ENCODE assay signal across 22 mouse cellular contexts in genomic region chr5:146630961-146631360, GRCm38 (mm10). TPM values are rescaled to one million over a fixed set of nuclear protein-coding genes. Genes with fewer than 3 reads are reported as not detected.
DNase-seq lines count a peak whose midpoint lies in the region; ATAC-seq and TF ChIP-seq lines count a peak whose summit lies in the region.
"Had no signal": no experiment of that assay in that cellular context is flagged by ENCODE, and none has a peak within 500 bp of the region (broad histone marks: within the 10 kb centered on the region; RNA-seq: fewer than 3 reads in every experiment).

No protein-coding gene starts in this region.

- no peaks in the 10 kb centered on the region for H3K36me3 ChIP-seq in intestine, postnatal 0 days (ENCODE audit: control insufficient read depth, insufficient read depth)
- H3K36me3 ChIP-seq: heart, embryonic 15.5 days; liver, embryonic 12.5 days had no signal

- no peak for TF ChIP-seq CTCF in cerebellum, adult 2 months (IDR thresholded peaks at IDR 0.05; ENCODE audit: borderline replicate concordance, insufficient read depth, low read depth, low read length)
- no peak for TF ChIP-seq CTCF in brain, embryonic 14.5 days (IDR thresholded peaks at IDR 0.05; ENCODE audit: borderline replicate concordance, extremely low read depth, insufficient read depth, insufficient read length)
- TF ChIP-seq CTCF in layer of hippocampus, adult 2 months (conservative IDR thresholded peaks at IDR 0.05) = no peak
- no peak for TF ChIP-seq CTCF in intestine, postnatal 0 days (IDR thresholded peaks at IDR 0.05; ENCODE audit: low read depth)

- H3K4me1 ChIP-seq in cerebellum, adult 2 months (ENCODE audit: control insufficient read depth, insufficient read depth, low read length) = no peaks in the 10 kb centered on the region; the same call in 1 of the 2 replicates
- no peaks in the 10 kb centered on the region for H3K4me1 ChIP-seq in intestine, postnatal 0 days (replicated peaks; ENCODE audit: control insufficient read depth, insufficient read depth, low read length)
- H3K4me1 ChIP-seq: heart, embryonic 15.5 days; liver, embryonic 12.5 days had no signal

- no peaks in the 10 kb centered on the region for H3K27me3 ChIP-seq in cerebellum, adult 2 months (ENCODE audit: control insufficient read depth, insufficient read depth, low read length)
- H3K27me3 ChIP-seq in intestine, postnatal 0 days (replicated peaks; ENCODE audit: control insufficient read depth, insufficient read depth, low read length) = no peaks in the 10 kb centered on the region
- H3K27me3 ChIP-seq: CH12.LX; heart, embryonic 15.5 days; liver, embryonic 12.5 days had no signal

- no peak overlapping the region for H3K4me3 ChIP-seq in cerebellum, adult 2 months (replicated peaks; ENCODE audit: insufficient read depth, low read depth, low read length)
- H3K4me3 ChIP-seq in layer of hippocampus, adult 2 months = no peak overlapping the region
- no peak overlapping the region for H3K4me3 ChIP-seq in intestine, postnatal 0 days (ENCODE audit: low read depth, low read length)
- H3K4me3 ChIP-seq: heart, embryonic 15.5 days; liver, embryonic 12.5 days had no signal

- TF ChIP-seq POLR2A in cerebellum, adult 2 months (IDR thresholded peaks at IDR 0.05; ENCODE audit: borderline replicate concordance, insufficient read depth, low read length) = no peak
- no peak for TF ChIP-seq POLR2A in brain, embryonic 14.5 days (IDR thresholded peaks at IDR 0.05; ENCODE audit: borderline replicate concordance, extremely low read depth, insufficient read depth, insufficient read length, poor library complexity, severe bottlenecking)

- H3K9me3 ChIP-seq in intestine, postnatal 0 days (ENCODE audit: control insufficient read depth) = no peaks in the 10 kb centered on the region
- H3K9me3 ChIP-seq: heart, embryonic 15.5 days; liver, embryonic 12.5 days had no signal

- no peak overlapping the region for H3K9ac ChIP-seq in intestine, postnatal 0 days (ENCODE audit: low read depth, low read length)
- H3K9ac ChIP-seq: heart, embryonic 15.5 days; hindbrain, embryonic 14.5 days; liver, embryonic 12.5 days; lung, embryonic 14.5 days had no signal

- no peak for ATAC-seq in intestine, postnatal 0 days
- ATAC-seq: liver, embryonic 12.5 days had no signal

- 5% methylated on average over 4 of the region's 4 CpGs for WGBS in cerebellum, adult 2 months
- WGBS in intestine, postnatal 0 days = 34% methylated on average over 4 of the region's 4 CpGs

- no peak overlapping the region for H3K27ac ChIP-seq in cerebellum, adult 2 months (ENCODE audit: insufficient read depth, low read length)
- peak overlapping the region; percentile 77 for H3K27ac ChIP-seq in layer of hippocampus, adult 2 months
- no peak overlapping the region for H3K27ac ChIP-seq in intestine, postnatal 0 days (ENCODE audit: low read depth, low read length)
- H3K27ac ChIP-seq: heart, embryonic 15.5 days; hindbrain, embryonic 14.5 days; kidney, postnatal 0 days; liver, embryonic 12.5 days had no signal

- DNase-seq in cerebellum, adult 2 months = peak; percentile 18 to 61
- no peak for DNase-seq in cerebellum, postnatal 4 days (ENCODE audit: low spot score in 2 of 2)
- DNase-seq in layer of hippocampus, adult 11-12 months (ENCODE audit: low spot score) = peak; percentile 46
- no peak for DNase-seq in layer of hippocampus, postnatal 36 days
- peak; percentile 65 for DNase-seq in brain, embryonic 14.5 days (ENCODE audit: low read depth)
- DNase-seq in layer of hippocampus, adult 2 months (ENCODE audit: low spot score in 2 of 2) = peak; percentile 52 to 56
- DNase-seq: adrenal gland, adult 2 months; heart, adult 18-20 months; kidney, adult 11 months; lung, embryonic 14.5 days; lung, postnatal 4 days; right cerebral cortex, postnatal 4 days; thymus, postnatal 14 days had no signal

- no peak overlapping the region for H3K4me2 ChIP-seq in intestine, postnatal 0 days (replicated peaks; ENCODE audit: low read depth)
- H3K4me2 ChIP-seq: heart, embryonic 15.5 days; hindbrain, embryonic 14.5 days; liver, embryonic 12.5 days; lung, embryonic 14.5 days; midbrain, embryonic 11.5 days had no signal

RNA-seq across cellular contexts. Expression of gene Gpr12, which starts 45.9 kb away (rescaled TPM):
- 12.1 and 12.7 TPM in 2 replicates for polyA plus RNA-seq in cerebellum, adult 2 months (2012; rRNA removed)
- 10 to 100 TPM; 37.6 to 38.1 TPM for total RNA-seq in layer of hippocampus, postnatal 36 days (2021)
- polyA plus RNA-seq in brain, embryonic 14.5 days (2012; rRNA removed) = 17.9 and 19.2 TPM in 2 replicates
- total RNA-seq in layer of hippocampus, adult 2 months (2021) = 10 to 100 TPM; 37.1 to 45.2 TPM
- polyA plus RNA-seq in intestine, postnatal 0 days (2015; fragmentation: Nextera tagmentation; extraction: Ambion mirVana) = not detected in 2 replicates
- total RNA-seq: adrenal gland, adult 2 months; CH12.LX; gastrocnemius, adult 18-20 months had no signal
- polyA plus RNA-seq: adrenal gland, adult 2 months; embryonic facial prominence, embryonic 14.5 days; heart, embryonic 15.5 days; liver, embryonic 12.5 days; lung, embryonic 14.5 days had no signal

Comparison
In these comparisons a context has a peak if more than half of its experiments do, and no peak if none do; other contexts are left out.
1. DNase-seq: peak in cerebellum, adult 2 months (2 of 2), layer of hippocampus, adult 11-12 months (single experiment), brain, embryonic 14.5 days (single experiment) and layer of hippocampus, adult 2 months (2 of 2); none in cerebellum, postnatal 4 days (0 of 2) and layer of hippocampus, postnatal 36 days (0 of 2).
2. RNA of gene Gpr12, which starts 45.9 kb away (polyA plus RNA-seq): 17.9 to 19.2 TPM in brain, embryonic 14.5 days and 12.1 to 12.7 TPM in cerebellum, adult 2 months; not detected in intestine, postnatal 0 days; every median in the first group is over 10 times any median in the second.